Mouse (Mus musculus) myocyte (in vitro differentiated cells): ENCODE data around the gene Fars2. TPM values are rescaled to one million over a fixed set of nuclear protein-coding genes. Genes with fewer than 3 reads are reported as not detected.

Source experiments
- H3K27me3 ChIP-seq: one replicate; pipeline ENCODE4 v1.6.1; 2011; ENCODE audit not compliant: control insufficient read depth, insufficient read depth, insufficient read length
- H3K36me3 ChIP-seq: one replicate; pipeline ENCODE4 v1.6.1; 2011; ENCODE audit not compliant: control insufficient read depth, insufficient read depth
- H3K4me2 ChIP-seq: one replicate; pipeline ENCODE4 v1.6.1; 2011; ENCODE audit warnings: low read depth, control low read depth
- H3K4me3 ChIP-seq: one replicate; pipeline ENCODE4 v1.5.1; 2011; ENCODE audit warnings: mild to moderate bottlenecking, control low read depth, moderate library complexity
- H3K79me2 ChIP-seq: one replicate; pipeline ENCODE4 v1.6.1; 2011; ENCODE audit not compliant: control insufficient read depth, insufficient read depth
- H3ac ChIP-seq: one replicate; pipeline ENCODE4 v1.6.1; 2011; ENCODE audit not compliant: control insufficient read depth, insufficient read length
- CEBPB ChIP-seq: IDR thresholded peaks from 2 replicates; pipeline ENCODE4 v1.6.1; 2011; ENCODE audit warnings: mild to moderate bottlenecking, moderate library complexity; ENCODE audit not compliant: poor library complexity, insufficient read depth, severe bottlenecking
- E2F4 ChIP-seq: IDR thresholded peaks from one replicate; pipeline ENCODE4 v1.6.1; 2011; ENCODE audit warnings: mild to moderate bottlenecking, control low read depth, moderate library complexity; ENCODE audit not compliant: insufficient read depth
- MAX ChIP-seq: IDR thresholded peaks from one replicate; pipeline ENCODE4 v1.6.1; 2011; ENCODE audit warnings: low read depth, mild to moderate bottlenecking, control low read depth
- MYOD1 ChIP-seq, 3 experiments: IDR thresholded peaks; one replicate each; pipeline ENCODE4 v1.6.1; 2011; ENCODE audit warnings: control low read depth in 2 of 3, low read depth in 2 of 3, mild to moderate bottlenecking in 2 of 3, moderate library complexity in 1 of 3; ENCODE audit not compliant: insufficient read length in 2 of 3, control insufficient read depth in 1 of 3
- MYOG ChIP-seq, 3 experiments: IDR thresholded peaks; one replicate each; pipeline ENCODE4 v1.6.1; 2011; ENCODE audit warnings: control low read depth in 2 of 3, low read depth in 2 of 3, mild to moderate bottlenecking in 2 of 3; ENCODE audit not compliant: insufficient read length in 2 of 3, control insufficient read depth in 1 of 3, insufficient read depth in 1 of 3
- POLR2A ChIP-seq: IDR thresholded peaks from one replicate; pipeline ENCODE4 v1.6.1; 2011; ENCODE audit warnings: low read depth, mild to moderate bottlenecking, control low read depth, moderate library complexity; ENCODE audit not compliant: insufficient read length
- POLR2AphosphoS2 ChIP-seq: IDR thresholded peaks from one replicate; pipeline ENCODE4 v1.6.1; 2011; ENCODE audit warnings: low read depth, control low read depth; ENCODE audit not compliant: insufficient read length
- REST ChIP-seq: IDR thresholded peaks from one replicate; pipeline ENCODE4 v1.6.1; 2011; ENCODE audit warnings: mild to moderate bottlenecking, control low read depth, moderate library complexity; ENCODE audit not compliant: insufficient read depth, insufficient read length
- SRF ChIP-seq: IDR thresholded peaks from one replicate; pipeline ENCODE4 v1.6.1; 2011; ENCODE audit warnings: low read depth; ENCODE audit not compliant: control insufficient read depth, insufficient read length
- TCF12 ChIP-seq: IDR thresholded peaks from one replicate; pipeline ENCODE4 v1.6.1; 2011; ENCODE audit warnings: mild to moderate bottlenecking, control low read depth; ENCODE audit not compliant: poor library complexity, insufficient read depth, severe bottlenecking
- TCF3 ChIP-seq: IDR thresholded peaks from one replicate; pipeline ENCODE4 v1.6.1; 2011; ENCODE audit warnings: low read depth, control low read depth; ENCODE audit not compliant: insufficient read length
- USF1 ChIP-seq: IDR thresholded peaks from one replicate; pipeline ENCODE4 v1.6.1; 2011; ENCODE audit warnings: low read depth, mild to moderate bottlenecking, control low read depth, moderate library complexity
- polyA plus RNA-seq: library from polyadenylated mRNA; unstranded; fragments of >200 nt; fragmentation: generic; extraction: Trizol; gene quantifications from one replicate; pipeline ENCODE4 v1.2.1, GENCODE M21; 2012; ENCODE audit warnings: missing spikeins

Fars2 gene
- polyA plus RNA-seq, 1 experiment: 53.6 TPM

DNA sequence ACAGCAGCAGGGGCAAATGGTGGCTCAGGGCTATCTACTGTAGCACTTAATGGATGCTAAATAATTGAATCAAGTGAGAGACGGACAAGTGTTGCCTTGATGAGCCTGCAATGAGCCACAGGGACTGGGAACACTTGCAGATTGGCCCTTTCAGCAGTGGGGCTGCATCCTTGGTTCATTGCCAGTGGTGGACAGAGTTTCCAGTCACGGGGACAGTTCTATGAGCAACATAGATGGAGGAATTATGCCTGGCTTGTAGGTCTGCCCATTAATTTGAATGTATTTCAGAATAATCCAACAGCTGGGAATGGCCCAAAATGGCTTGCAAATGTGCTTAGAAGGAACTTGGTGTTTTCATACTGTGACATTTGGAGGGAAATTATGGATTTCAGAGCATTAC, 376.1 kb downstream of the Fars2 start:
- no peak for TF ChIP-seq USF1
- H3K4me2 ChIP-seq: no peak overlapping the region
- no peaks in the 10 kb centered on the region for H3K36me3 ChIP-seq
- H3K27me3 ChIP-seq: no peaks in the 10 kb centered on the region
- no peak overlapping the region for H3K4me3 ChIP-seq
- no peak overlapping the region for H3ac ChIP-seq
- H3K79me2 ChIP-seq: no peaks in the 10 kb centered on the region

DNA sequence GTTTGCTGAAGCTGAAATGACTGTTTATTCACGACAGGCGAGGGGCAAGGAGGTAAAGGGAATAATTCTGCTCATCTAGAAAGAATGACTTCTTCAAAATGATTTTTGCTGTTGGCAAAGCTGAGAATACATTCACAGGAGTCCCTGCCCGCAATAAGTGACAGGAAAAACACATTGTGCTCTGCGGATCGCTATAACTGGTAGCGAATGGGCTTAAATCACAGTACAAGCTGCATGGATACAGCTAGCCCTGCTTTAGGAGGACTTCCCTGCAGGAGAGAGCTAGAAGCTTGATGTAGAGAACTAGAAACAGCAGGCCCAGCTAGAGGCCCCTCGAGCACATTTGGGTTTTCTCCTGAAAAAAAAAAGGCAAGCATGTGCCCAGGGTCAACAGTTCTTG, 376.6 kb downstream of the Fars2 start:
- TF ChIP-seq POLR2A (no peak), TCF12 (no peak), MYOG (IDR thresholded peaks at IDR 0.05; ENCODE audit: control insufficient read depth in 1 of 3, insufficient read depth in 1 of 3, insufficient read length in 2 of 3, low read depth in 2 of 3) (no peak), MYOD1 (IDR thresholded peaks at IDR 0.05; ENCODE audit: control insufficient read depth in 1 of 3, insufficient read length in 2 of 3, low read depth in 2 of 3) (no peak), SRF (no peak), E2F4 (no peak), POLR2AphosphoS2 (no peak), CEBPB (no peak), MAX (no peak), REST (no peak)
- Histone ChIP-seq H3K79me2 (no peaks in the 10 kb centered on the region), H3ac (no peak overlapping the region), H3K4me3 (no peak overlapping the region), H3K27me3 (no peaks in the 10 kb centered on the region), H3K4me2 (no peak overlapping the region), H3K36me3 (no peaks in the 10 kb centered on the region)

DNA sequence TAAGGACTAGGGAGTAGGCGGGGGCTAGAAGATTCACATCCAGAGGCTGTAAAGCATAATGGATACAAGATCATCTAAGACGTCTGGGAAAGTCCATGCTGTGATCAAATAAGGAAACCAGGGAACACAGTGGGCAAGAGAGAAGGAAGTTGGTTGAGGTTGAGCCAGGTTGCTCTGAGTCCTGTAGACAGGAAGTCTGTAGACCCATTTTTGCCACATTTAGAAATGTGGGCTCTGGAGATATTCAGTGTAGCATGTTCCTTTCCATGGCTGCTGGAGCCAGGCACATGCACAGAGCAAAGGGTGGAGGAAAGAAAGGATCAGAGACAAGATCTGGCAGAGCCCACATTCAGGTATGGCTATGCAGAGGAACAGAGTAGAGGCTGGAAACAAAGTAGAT, 378.8 kb downstream of the Fars2 start:
- TF ChIP-seq SRF (no peak), E2F4 (no peak), TCF3 (no peak), MYOD1 (IDR thresholded peaks at IDR 0.05; ENCODE audit: control insufficient read depth in 1 of 3, insufficient read length in 2 of 3, low read depth in 2 of 3) (no peak), MYOG (IDR thresholded peaks at IDR 0.05; ENCODE audit: control insufficient read depth in 1 of 3, insufficient read depth in 1 of 3, insufficient read length in 2 of 3, low read depth in 2 of 3) (no peak), POLR2A (no peak), REST (no peak), MAX (no peak), TCF12 (no peak), CEBPB (no peak), POLR2AphosphoS2 (no peak), USF1 (no peak)
- Histone ChIP-seq H3K4me3 (no peak overlapping the region), H3K79me2 (no peaks in the 10 kb centered on the region), H3K36me3 (no peaks in the 10 kb centered on the region), H3K4me2 (no peak overlapping the region), H3ac (no peak overlapping the region), H3K27me3 (no peaks in the 10 kb centered on the region)

DNA sequence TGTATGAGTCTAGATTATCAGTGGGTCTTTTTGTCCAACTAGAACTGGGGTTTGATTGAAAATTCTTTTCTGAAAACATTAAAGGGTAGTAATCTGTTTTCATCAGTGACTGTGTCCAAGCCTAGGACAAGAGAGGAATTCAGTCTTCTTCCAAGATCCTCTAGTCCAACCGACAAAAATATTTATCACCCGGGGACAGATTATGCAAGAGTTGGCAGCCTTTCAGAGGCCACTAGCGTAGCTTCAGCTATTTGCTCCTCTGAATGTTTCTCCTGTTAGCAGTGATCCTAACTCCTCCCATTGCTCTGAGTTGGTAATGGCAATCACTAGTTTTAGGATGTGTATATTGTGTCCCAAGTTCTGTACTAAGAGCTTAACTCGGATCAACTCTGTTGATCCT, 380.1 kb downstream of the Fars2 start:
- TF ChIP-seq POLR2AphosphoS2: no peak
- no peak for TF ChIP-seq MAX
- TF ChIP-seq SRF: no peak
- TF ChIP-seq REST: no peak
- TF ChIP-seq CEBPB: no peak
- TF ChIP-seq USF1: no peak
- TF ChIP-seq TCF12: no peak
- no peak for TF ChIP-seq E2F4
- no peak for TF ChIP-seq TCF3
- no peak for TF ChIP-seq MYOD1 (IDR thresholded peaks at IDR 0.05; ENCODE audit: control insufficient read depth in 1 of 3, insufficient read length in 2 of 3, low read depth in 2 of 3)
- TF ChIP-seq POLR2A: no peak
- TF ChIP-seq MYOG (IDR thresholded peaks at IDR 0.05; ENCODE audit: control insufficient read depth in 1 of 3, insufficient read depth in 1 of 3, insufficient read length in 2 of 3, low read depth in 2 of 3): no peak
- Histone ChIP-seq H3ac (no peak overlapping the region), H3K79me2 (no peaks in the 10 kb centered on the region), H3K36me3 (no peaks in the 10 kb centered on the region), H3K4me2 (no peak overlapping the region), H3K4me3 (no peak overlapping the region), H3K27me3 (no peaks in the 10 kb centered on the region)

DNA sequence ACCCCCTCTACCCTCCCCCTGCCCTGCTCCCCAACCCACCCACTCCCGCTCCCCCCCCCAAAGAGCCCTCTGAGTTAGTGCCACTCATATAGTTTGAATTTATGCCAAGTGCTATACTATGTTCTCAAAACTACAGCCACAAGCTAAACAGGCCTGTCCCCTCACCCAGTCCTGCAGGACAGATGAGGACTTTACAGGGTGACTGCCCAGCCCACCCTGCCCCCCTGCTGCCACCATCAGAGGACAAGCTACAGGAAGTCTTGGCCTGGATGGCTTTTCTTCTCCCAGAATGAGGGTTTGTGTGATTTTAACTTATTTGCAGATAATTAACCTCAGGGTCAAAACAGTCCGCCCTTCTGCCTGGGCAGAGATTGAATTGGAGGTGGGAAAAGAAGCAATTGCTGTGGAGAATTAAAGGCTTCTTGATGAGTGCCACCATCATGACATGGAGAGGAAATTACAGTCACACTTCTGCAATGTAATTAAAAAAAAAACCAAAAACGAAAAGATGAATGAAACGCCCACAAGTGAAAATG, 383.2 kb downstream of the Fars2 start:
- no peak overlapping the region for H3K4me2 ChIP-seq
- H3K79me2 ChIP-seq: no peaks in the 10 kb centered on the region
- H3ac ChIP-seq: no peak overlapping the region
- H3K36me3 ChIP-seq: no peaks in the 10 kb centered on the region
- no peak for TF ChIP-seq MYOG (IDR thresholded peaks at IDR 0.05; ENCODE audit: control insufficient read depth in 1 of 3, insufficient read depth in 1 of 3, insufficient read length in 2 of 3, low read depth in 2 of 3)
- no peak overlapping the region for H3K4me3 ChIP-seq
- no peaks in the 10 kb centered on the region for H3K27me3 ChIP-seq

DNA sequence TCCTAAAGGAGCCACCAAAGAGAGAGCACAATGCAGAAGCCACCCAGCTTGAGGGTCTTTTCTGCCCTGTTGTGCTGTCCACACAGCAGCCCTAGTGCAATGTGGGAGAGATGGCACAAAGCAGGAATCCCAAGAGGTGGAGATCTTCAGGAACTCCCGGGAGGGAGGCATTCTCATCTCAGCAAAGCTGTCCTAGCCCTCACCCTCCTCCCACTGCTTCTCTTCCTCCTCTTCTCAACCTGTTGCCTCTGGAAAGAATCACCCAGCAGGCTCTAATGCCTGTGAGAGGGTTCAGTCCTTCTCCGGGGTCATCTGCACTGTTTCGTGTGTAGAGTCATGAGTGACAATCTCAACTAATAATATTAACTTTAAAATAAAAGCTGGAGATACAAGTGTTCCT, 386.3 kb downstream of the Fars2 start:
- H3K4me3 ChIP-seq: no peak overlapping the region
- no peak overlapping the region for H3ac ChIP-seq
- no peak overlapping the region for H3K4me2 ChIP-seq
- no peak for TF ChIP-seq USF1
- TF ChIP-seq MAX: no peak
- no peak for TF ChIP-seq E2F4
- no peak for TF ChIP-seq POLR2AphosphoS2
- no peak for TF ChIP-seq TCF3
- TF ChIP-seq REST: no peak
- no peak for TF ChIP-seq MYOD1 (IDR thresholded peaks at IDR 0.05; ENCODE audit: control insufficient read depth in 1 of 3, insufficient read length in 2 of 3, low read depth in 2 of 3)
- no peak for TF ChIP-seq TCF12
- no peak for TF ChIP-seq SRF
- TF ChIP-seq CEBPB: no peak
- no peak for TF ChIP-seq POLR2A
- no peak for TF ChIP-seq MYOG (IDR thresholded peaks at IDR 0.05; ENCODE audit: control insufficient read depth in 1 of 3, insufficient read depth in 1 of 3, insufficient read length in 2 of 3, low read depth in 2 of 3)
- H3K27me3 ChIP-seq: no peaks in the 10 kb centered on the region
- no peaks in the 10 kb centered on the region for H3K79me2 ChIP-seq
- no peaks in the 10 kb centered on the region for H3K36me3 ChIP-seq
